Mouse (Mus musculus) urinary bladder, postnatal 10 days (tissue): ENCODE results near the gene Rnf213.

ENCODE experiments used
- DNase-seq: peaks from one replicate; pipeline ENCODE4 v3.0.0; 2022; ENCODE audit warnings: low spot score

Rnf213 gene

DNA sequence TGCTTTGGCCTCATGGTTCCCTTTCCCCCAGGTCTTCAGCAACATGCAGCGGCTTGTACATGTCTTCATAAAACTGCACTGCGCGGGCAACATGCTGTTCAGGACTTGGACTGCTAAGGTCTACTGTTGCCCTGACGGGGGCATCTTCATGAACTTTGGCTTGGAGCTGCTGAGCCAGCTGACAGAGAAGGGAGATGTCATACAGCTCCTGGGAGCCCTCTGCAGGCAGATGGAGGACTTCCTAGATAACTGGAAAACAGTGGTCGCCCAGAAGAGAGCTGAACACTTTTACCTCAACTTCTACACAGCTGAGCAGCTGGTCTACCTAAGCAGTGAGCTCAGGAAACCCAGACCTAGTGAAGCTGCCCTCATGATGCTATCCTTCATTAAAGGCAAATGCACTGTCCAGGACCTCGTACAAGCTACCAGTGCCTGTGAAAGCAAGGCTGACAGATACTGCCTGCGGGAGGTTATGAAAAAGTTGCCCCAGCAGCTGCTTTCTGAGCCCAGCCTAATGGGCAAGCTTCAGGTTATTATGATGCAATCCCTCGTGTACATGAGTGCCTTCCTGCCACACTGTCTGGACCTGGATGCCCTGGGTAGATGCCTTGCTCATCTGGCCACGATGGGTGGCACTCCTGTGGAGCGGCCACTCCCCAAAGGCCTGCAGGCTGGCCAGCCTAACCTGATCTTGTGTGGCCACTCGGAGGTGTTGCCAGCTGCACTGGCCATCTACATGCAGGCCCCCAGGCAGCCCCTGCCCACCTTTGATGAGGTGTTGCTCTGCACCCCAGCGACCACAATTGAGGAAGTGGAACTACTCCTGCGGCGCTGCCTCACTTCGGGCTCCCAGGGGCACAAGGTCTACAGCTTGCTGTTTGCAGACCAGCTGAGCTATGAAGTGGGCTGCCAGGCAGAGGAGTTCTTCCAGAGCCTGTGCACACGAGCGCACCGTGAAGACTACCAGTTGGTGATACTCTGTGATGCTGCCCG lies 43.3 kb downstream of the Rnf213 start:
- DNase-seq, result no peak

DNA sequence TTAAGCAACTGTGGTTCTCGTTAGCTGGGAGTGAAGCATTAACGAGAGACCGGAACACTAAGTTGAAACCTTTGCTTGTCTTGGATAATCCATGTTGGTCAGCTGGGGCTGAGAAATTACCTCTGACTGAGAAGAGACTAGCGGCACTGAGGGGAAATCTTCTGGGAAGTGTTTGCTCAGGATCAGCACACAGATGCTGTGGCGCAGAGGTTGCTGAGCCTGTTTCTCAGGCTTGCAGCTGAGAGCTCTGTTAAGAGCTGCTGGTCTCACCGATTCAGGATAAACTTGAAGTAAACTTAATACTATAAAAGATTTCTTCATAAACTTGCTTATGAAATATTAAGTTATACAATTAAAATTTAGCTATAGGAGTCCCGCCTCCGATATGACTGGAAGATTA lies 45.9 kb downstream of the Rnf213 start:
- DNase-seq, result no peak

DNA sequence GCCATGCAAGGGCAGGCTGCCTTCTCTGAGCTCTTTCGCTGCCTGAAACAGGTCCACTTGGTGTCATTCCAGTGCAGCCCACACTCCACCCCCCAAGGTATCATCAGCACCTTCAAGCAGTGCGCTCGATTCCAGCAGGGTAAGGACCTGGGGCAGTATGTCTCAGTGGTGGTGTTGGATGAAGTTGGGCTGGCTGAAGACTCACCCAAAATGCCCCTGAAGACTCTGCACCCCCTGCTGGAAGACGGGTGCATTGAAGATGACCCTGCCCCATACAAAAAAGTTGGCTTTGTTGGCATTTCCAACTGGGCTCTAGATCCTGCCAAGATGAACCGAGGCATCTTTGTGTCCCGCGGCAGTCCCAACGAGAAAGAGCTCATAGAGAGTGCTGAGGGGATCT lies 49.3 kb downstream of the Rnf213 start:
- DNase-seq, result no peak

- no peak for DNase-seq
Measured at GRCm38 (mm10) chr11:119443442-119443841, 50.5 kb downstream of the Rnf213 start.

DNA sequence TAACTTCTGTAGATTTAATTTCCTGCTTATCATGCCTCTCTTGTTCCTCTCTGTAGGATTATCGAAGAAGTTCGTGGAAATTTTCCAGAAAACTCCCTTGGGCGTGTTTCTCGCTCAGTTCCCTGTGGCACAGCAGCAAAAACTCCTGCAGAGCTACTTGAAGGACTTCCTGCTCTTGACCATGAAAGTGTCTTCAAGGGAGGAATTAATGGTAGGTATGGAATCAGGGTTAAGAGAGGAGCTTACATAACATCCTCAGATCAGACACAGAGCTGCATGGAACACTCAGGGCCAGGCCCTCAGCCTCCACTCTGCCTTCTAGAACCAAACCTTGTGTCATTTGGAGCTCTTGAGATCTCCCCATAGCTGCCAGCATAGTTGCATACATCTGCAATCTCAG lies 63.2 kb downstream of the Rnf213 start:
- no peak for DNase-seq

GRCm38 (mm10) chr11:119477876-119478275 lies 85.0 kb downstream of the Rnf213 start:
- no peak for DNase-seq

DNA sequence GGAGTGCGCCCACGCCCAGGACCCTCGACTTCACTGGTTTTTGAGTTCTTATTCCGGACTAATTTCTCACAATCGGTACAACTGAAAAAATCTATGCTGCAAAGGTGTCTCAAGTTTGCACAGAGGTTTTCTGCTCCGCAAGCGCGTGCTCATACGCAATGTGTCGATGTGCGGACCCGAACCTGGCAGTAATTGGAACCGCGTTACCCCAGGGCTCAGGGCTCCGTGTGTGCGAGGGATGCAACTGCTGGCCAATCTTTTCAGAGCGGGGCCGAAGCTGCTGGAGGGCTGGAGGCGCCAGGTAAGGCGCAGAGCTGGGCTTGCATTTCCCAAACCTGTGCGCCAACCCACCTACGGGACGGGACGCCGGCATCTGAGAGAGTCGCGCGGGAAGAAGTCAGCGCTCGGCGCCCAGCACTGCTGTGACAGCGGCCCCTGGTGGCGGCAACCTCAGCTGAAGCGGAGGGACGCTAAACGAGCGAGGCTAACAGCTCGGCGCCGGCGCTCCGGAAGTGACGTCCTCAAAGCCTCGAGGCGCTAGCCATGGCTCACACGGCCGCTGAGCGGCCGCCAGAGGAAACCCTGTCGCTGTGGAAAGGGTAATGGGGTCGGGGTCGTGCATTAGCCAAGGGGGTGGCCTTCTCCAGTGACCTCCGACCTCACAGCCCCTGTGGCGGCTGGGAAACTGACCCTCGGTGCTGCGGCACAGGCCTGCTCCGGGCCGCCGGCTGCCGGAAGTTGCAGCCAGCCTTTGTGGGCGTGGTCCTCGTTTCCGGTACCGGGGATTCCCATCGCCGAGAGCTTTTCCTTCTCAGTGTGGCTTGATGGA lies 98.2 kb downstream of the Rnf213 start, which contains the start of gene Endov:
TSS of gene Endov (plus strand) at position 487 of the 829 bp plus-strand sequence.
- DNase-seq, result peak; percentile 98

- no peak for DNase-seq
Measured at GRCm38 (mm10) chr11:119491690-119492087, 98.8 kb downstream of the Rnf213 start.

DNA sequence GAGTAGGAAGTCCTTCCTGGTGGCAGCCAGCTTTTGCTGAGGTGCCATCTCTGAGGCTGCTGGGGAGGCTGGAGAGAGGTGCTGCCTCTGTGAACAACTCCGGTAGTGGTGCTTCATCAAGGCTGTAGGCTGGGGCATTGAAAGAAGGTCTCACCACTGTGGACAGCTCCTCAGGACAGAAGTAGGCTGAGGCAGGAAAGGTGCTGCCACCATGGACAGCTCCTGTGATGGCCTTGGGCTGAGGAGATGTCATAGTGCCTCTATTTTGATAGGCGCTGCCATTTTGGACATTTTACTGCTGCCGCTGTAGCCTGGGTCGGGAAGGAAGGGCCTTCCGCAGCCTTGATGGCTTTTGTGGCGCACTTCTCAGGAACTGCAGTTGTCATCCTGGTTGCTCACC lies 99.9 kb downstream of the Rnf213 start:
- DNase-seq, result no peak

- no peak for DNase-seq
Measured at GRCm38 (mm10) chr11:119493516-119493915, 100.6 kb downstream of the Rnf213 start.

DNA sequence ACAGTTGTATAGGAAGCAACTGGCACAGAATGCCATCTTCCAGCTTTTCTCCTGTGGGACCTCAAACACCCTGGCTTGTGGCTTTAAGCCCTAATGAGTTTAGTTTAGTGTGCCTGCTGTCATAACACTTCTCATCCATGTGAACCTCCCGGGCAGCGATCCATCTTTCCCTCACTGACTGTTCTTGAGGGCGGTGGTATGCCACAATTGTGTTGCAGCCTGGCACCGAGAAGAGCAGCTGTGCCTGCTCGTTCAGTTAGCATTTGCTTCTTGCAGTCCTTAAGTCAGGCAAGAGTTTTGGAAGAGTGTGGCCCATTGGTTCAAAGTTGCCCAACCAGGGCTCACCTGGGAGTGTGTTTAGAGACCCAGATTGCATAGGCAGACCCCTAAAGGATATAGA lies 103.2 kb downstream of the Rnf213 start:
- no peak for DNase-seq

DNA sequence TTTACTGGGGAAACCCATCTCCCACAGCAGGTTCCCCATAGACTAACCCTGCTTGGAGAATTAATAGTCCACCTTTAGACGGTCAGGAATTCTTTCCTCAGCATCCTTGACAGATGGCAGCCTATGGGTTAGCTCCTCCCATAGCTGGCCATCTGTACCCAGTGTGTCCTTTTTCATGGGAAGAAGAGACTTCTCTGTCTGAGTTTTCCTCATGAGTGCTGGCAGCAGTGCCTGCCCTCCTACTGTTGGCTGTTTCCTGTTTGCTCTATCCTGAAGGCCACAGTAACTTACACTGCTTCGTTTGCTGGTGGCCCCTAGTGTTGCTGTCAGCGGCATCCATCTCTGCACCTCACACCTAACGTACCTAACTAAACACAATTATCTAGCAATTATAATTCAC lies 104.6 kb downstream of the Rnf213 start:
- no peak for DNase-seq

DNA sequence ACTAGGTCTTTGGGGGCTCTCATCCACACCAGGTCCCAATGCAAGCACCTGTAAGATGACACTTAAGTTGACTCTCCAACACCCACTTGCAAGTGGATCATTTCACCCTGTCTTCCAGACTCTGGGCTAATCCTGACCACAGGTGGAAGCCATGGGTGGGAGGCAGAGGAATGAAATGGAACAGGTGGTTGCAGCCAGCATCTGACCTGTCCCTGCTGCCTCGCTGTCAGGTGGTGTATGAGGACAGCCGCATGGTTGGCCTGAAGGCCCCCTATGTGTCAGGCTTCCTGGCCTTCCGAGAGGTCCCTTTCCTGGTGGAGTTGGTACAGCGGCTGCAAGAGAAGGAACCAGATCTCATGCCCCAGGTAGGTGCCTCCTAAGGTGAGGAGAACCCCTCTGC lies 106.4 kb downstream of the Rnf213 start:
- no peak for DNase-seq

DNA sequence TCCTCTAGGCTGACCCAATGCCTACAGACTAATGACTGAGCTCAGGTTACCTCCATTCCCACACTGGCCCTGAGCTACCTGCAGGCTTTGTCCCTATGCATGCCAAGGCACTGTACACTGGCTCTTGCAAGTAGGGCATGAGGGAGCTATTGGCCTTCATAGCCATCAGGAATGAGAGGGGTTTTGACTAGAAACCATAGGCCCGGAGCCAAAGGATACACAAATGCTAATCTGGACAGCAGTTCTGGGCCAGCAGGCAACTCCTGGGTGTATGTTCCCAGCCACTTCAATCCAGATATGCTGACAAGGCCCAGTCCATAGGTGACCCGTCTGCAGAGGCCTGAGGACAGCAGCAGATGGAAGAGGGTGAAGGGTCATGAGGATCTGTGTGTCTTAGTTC lies 107.1 kb downstream of the Rnf213 start:
- no peak for DNase-seq

GRCm38 (mm10) chr11:119503675-119504074 lies 110.8 kb downstream of the Rnf213 start:
- DNase-seq, result peak; percentile 28

- DNase-seq, result no peak
Measured at GRCm38 (mm10) chr11:119506386-119506785, 113.5 kb downstream of the Rnf213 start.

DNA sequence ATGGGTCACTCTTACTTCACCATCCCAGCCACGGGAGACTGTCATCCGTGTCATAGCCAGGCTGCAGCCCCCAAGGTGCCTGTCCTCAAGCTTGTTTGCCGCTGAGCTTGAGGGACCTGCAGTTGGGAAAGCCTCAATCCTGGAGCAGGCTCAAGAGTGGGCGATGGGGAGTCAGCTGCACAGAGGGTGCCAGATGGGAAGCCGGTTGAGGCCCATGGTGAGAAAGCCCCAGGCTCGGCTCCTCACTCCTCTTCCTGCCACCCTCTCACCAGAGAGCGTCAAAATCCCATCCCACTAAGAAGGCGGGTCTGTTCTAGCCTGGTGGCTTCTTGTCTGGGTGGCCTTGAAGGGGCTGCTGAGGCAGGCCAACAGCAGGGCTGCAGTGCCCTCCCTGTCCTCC lies 114.9 kb downstream of the Rnf213 start:
- DNase-seq, result no peak

DNA sequence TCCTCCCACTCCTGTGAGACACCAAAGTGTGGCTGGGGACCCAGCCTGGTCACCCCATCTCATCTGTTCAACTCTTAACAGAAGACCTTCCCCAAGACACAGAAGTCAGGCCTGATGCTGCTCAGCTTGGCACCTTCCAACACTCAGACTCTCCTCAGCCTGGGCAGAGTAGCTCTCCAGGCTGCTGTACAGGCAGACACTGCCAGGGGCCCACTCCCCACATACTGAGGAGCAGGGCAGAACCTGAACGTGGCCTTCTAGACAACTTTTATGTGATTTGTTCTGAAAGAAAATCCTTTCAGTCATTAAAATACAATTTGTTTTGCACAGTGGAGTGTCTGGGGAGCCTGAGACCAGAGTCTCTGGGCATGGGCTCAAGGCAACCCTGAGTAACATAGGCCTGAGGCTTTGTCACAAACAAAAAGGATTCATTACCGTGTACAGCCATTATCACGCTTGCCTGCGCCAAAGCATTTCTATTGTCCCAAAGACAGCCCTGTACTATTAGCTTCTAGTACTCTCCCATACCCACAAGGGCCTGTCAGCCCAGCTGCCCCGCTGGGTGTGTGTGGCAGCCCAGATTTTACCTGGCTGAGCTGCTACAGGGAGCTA lies 116.4 kb downstream of the Rnf213 start:
- DNase-seq, result no peak

GRCm38 (mm10) chr11:119513038-119513659 lies 120.2 kb downstream of the Rnf213 start:
- no peak for DNase-seq

DNA sequence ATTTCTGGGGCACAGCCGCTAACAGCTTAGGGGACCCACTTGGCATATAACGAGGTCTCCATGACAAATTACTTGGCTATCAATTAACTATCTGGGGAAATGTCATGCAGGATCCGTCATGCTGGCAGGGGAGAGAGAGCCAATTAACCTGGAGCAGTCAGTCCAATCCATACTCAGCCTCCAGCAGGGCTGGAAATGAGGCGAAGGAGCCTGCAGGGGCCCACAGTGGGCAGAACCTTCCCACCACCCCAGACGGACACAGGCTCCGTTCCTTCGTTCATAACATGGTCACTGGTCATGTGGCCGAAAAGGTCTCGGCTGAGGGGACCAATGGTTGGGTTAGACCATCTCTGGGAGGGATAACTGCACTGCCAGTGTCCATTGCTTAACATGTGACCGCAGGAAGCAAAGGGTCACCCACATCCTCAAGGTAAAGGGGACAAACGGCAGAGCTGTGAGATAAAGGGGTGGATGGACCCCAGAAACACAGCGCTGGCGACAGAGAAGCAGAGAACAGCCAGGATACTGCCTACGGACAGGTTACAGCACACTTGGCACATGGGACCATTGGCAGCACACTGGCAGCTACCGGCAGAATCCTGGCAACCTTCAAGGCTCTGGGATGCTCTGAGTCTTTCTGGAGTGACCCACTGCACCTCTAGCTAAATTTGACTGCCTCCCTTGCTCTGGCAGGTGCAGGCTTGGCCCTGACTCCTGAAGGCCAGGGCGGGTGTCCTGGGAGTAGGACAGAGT lies 121.4 kb downstream of the Rnf213 start:
- DNase-seq, result no peak

DNA sequence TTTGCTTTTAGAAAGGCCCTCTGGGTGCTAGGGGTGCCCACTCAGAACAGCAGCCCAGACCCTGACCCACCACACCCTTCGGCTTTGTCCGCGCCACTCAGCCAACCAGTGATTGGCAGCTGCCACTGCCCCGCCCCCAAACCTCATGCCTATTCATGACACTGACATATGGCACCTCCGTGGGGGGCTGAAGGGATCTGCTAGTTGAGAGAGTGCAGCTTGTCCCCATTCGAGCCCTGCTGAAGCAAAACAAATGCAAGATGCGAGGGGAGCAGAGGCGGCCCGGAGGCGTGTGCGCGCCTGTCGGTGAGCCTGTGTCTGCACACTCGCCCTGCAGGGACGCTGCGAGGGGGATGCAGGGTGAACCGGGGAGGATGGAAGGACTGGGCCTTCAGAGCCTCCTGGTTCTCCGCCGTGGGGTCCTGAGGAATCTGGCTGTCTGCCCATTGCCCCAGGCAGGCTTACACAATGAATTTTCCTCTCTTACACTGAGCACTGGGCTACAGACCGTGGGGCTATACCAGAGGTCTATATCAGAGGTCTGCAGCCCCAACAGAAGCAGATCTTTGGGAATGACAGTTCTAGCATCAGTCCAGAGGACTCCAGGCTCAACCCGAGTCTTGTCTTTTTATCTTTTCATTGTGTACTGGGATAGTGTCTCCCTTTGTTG lies 122.2 kb downstream of the Rnf213 start:
- DNase-seq, result no peak
